Mouse (Mus musculus) ES-E14 (cell line): ENCODE results near the gene Inmt. TPM values are rescaled to one million over a fixed set of nuclear protein-coding genes. Genes with fewer than 3 reads are reported as not detected.
"Not testable (repeated sequence)": the region's sequence is repeated elsewhere in the genome, so short reads cannot be mapped to it uniquely, and the experiment has no call there.

Experiments
- DNase-seq: peaks from one replicate; pipeline ENCODE4 v3.0.0-alpha.2; 2013; ENCODE audit warnings: low read depth, low spot score
- H3K27ac ChIP-seq: 2 replicates; pipeline ENCODE4 v1.5.1; 2012; ENCODE audit warnings: low read depth, mild to moderate bottlenecking, low read length, moderate library complexity, mixed read lengths; ENCODE audit not compliant: poor library complexity, insufficient read depth, severe bottlenecking
- H3K36me3 ChIP-seq: 2 replicates; pipeline ENCODE4 v1.6.1; 2012; ENCODE audit warnings: mild to moderate bottlenecking, low read length, moderate library complexity, mixed read lengths; ENCODE audit not compliant: control insufficient read depth, poor library complexity, insufficient read depth, severe bottlenecking
- H3K4me1 ChIP-seq, 2 experiments: fragments of 150-350 bp in 1 of 2; sonication (generic) in 1 of 2; 2 replicates each; pipeline ENCODE4 v1.6.1; 2012; ENCODE audit warnings: low read length in 2 of 2, mild to moderate bottlenecking in 1 of 2, mixed read lengths in 1 of 2; ENCODE audit not compliant: control insufficient read depth in 2 of 2, insufficient read depth in 2 of 2, poor library complexity in 1 of 2
- H3K4me3 ChIP-seq, 2 experiments: fragments of 150-350 bp in 1 of 2; sonication (generic) in 1 of 2; 2 replicates each; pipeline ENCODE4 v1.5.1; 2012; ENCODE audit warnings: low read length in 2 of 2, low read depth in 1 of 2, mild to moderate bottlenecking in 1 of 2, mixed read lengths in 1 of 2; ENCODE audit not compliant: insufficient read depth in 1 of 2, poor library complexity in 1 of 2, severe bottlenecking in 1 of 2
- H3K9ac ChIP-seq: 2 replicates; pipeline ENCODE4 v1.6.1; 2012; ENCODE audit warnings: low read depth, mild to moderate bottlenecking, low read length, mixed read lengths; ENCODE audit not compliant: poor library complexity, insufficient read depth, severe bottlenecking
- H3K9me3 ChIP-seq: fragments of 150-350 bp; sonication (generic); 2 replicates; pipeline ENCODE4 v1.6.1; 2012; ENCODE audit warnings: low read depth, mild to moderate bottlenecking, low read length; ENCODE audit not compliant: control insufficient read depth, insufficient read depth
- CHD2 ChIP-seq: IDR thresholded peaks from 2 replicates; pipeline ENCODE4 v1.6.1; 2014; ENCODE audit warnings: mild to moderate bottlenecking, low read depth, low read length, inconsistent platforms
- HCFC1 ChIP-seq: IDR thresholded peaks from 2 replicates; pipeline ENCODE4 v1.6.1; 2012; ENCODE audit warnings: low read length, inconsistent platforms, borderline replicate concordance; ENCODE audit not compliant: insufficient read depth
- MAFK ChIP-seq: IDR thresholded peaks from 2 replicates; pipeline ENCODE4 v1.6.1; 2014; ENCODE audit warnings: mild to moderate bottlenecking, low read depth, low read length, inconsistent platforms; ENCODE audit not compliant: insufficient read depth
- ZC3H11A ChIP-seq: IDR thresholded peaks from 2 replicates; pipeline ENCODE4 v1.6.1; 2012; ENCODE audit warnings: low read depth, mild to moderate bottlenecking, inconsistent platforms, low read length, borderline replicate concordance
- ZNF384 ChIP-seq: IDR thresholded peaks from 2 replicates; pipeline ENCODE4 v1.6.1; 2012; ENCODE audit warnings: low read depth, low read length, inconsistent platforms
- in situ Hi-C, 2 experiments: fragments of 600-800 bp; cut with MboI; formaldehyde crosslinking; loops; one replicate each; pipeline ENCODE4 v1.15.1; 2025; ENCODE audit warnings: low sequenced_read_pairs in 2 of 2, inconsistent platforms in 1 of 2; ENCODE audit not compliant: unreplicated experiment in 2 of 2
- total RNA-seq: library from RNA; depleted of rRNA; stranded (reverse); fragments of 300-350 nt; gene quantifications from 2 replicates; pipeline ENCODE4 v1.2.3, GENCODE M21; 2012

Inmt gene
- total RNA-seq, 1 experiment: not detected

DNA sequence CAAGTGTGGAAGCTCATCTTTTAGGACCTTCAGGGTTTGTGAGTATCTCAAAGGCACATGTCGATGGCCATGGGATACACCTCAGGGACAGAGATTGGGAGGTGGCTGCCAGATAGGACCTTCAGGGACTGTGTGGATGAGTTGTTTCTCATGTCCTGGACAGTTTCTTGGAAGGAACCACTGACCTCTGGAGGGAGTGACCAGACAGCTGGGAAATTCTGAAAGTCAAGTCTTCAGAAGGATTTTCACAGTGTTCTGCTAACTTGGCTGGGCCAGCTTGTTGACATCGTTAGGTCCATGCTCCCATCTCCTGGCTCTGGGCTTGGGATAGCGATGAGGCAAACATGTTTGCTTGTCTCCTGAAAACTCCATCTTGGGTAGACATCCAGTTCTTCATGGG, 24.2 kb upstream of the Inmt start:
- no peaks in the 10 kb centered on the region for H3K36me3 ChIP-seq
- no peak overlapping the region for H3K27ac ChIP-seq
- 0 out of 4 replicates have a peak, but pooled peaks cover 0 to 2% of the 10 kb centered on the region in 2 experiments for H3K4me1 ChIP-seq
- H3K9me3 ChIP-seq: no peaks in the 10 kb centered on the region; the same call in 1 of the 2 replicates
- no peak overlapping the region for H3K4me3 ChIP-seq
- H3K9ac ChIP-seq: no peak overlapping the region
- TF ChIP-seq MAFK (no peak), HCFC1 (no peak), ZNF384 (no peak)
- in situ Hi-C loops: no loop called here
- DNase-seq: no peak

DNA sequence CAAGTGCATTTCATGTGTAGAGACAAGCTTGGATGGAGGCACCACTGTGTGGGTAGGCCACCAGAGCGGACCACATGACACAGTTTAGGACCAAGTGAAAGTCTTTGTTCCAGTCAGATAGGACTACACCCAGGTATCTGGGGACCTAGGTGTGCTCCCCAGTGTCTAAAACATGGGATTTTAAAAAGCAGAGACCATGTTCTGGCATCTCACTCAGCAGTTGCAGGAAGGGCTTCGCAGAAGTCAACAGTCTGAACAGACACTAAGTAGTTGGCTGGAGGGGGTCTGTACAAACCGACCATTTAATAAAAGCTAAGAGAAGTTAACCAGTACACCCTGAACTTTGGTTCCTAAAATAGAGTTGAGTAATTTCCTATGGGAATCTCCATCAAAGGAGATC, 18.3 kb upstream of the Inmt start:
- H3K27ac ChIP-seq: no peak overlapping the region
- DNase-seq: no peak
- TF ChIP-seq HCFC1 (no peak), ZNF384 (no peak), CHD2 (no peak), MAFK (no peak), ZC3H11A (no peak)
- no peaks in the 10 kb centered on the region for H3K36me3 ChIP-seq
- no peak overlapping the region for H3K9ac ChIP-seq
- in situ Hi-C loops: no loop called here
- no peaks in the 10 kb centered on the region for H3K4me1 ChIP-seq
- H3K9me3 ChIP-seq: no peaks in the 10 kb centered on the region; the same call in 1 of the 2 replicates
- H3K4me3 ChIP-seq: no peak overlapping the region

DNA sequence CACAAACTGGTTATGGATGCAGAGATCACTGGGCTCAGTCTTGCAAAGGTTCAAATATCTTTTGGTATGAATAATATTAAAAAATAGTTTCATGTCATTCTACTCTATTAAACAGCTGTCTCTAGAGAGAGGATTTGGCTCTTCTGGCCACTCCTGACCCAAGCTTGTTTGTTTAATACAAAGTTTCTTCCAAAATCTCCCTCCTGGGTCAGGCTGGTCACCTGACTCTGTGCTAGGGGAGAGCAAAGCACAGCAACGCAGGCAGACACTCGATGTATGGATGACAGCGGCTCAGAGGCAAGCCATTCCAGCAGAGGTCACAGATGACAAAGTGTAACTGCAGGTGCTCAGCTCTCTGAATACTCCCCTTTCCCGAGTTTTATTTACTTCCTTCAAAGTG, 16.7 kb upstream of the Inmt start:
- in situ Hi-C loops: no loop called here
- no peaks in the 10 kb centered on the region; the same call in 1 of the 2 replicates for H3K9me3 ChIP-seq
- no peak overlapping the region for H3K9ac ChIP-seq
- no peak overlapping the region for H3K27ac ChIP-seq
- no peak overlapping the region for H3K4me3 ChIP-seq
- TF ChIP-seq HCFC1: no peak
- no peak for TF ChIP-seq ZNF384
- TF ChIP-seq MAFK: no peak
- TF ChIP-seq ZC3H11A: no peak
- no peak for TF ChIP-seq CHD2
- H3K36me3 ChIP-seq: no peaks in the 10 kb centered on the region
- no peak for DNase-seq
- H3K4me1 ChIP-seq: no peaks in the 10 kb centered on the region

DNA sequence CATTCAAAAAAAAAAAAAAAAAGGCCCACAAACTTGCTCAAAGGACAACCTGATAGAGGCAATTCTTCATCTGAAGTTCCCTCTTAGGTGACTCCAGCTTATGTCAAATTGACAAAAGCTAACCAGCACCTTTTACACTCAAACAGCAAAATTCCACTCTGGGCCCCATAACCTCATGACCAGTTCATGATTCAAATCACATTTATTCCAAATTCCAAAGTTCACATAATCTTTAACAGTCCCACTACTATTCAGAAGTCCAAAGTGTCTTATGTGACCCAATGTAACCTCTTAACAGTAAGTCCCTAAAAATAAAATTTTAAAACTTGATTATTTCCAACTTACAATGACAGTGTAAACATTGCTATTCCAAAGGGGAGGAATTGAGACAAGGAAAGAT, 14.6 kb upstream of the Inmt start:
- Histone ChIP-seq H3K4me1 (no peaks in the 10 kb centered on the region), H3K9me3 (no peaks in the 10 kb centered on the region), H3K9ac (no peak overlapping the region), H3K36me3 (no peaks in the 10 kb centered on the region), H3K27ac (no peak overlapping the region), H3K4me3 (no peak overlapping the region)
- no peak for TF ChIP-seq MAFK
- TF ChIP-seq CHD2: no peak
- no peak for TF ChIP-seq HCFC1
- no peak for TF ChIP-seq ZC3H11A
- no peak for TF ChIP-seq ZNF384
- DNase-seq: no peak
- in situ Hi-C loops: no loop called here

DNA sequence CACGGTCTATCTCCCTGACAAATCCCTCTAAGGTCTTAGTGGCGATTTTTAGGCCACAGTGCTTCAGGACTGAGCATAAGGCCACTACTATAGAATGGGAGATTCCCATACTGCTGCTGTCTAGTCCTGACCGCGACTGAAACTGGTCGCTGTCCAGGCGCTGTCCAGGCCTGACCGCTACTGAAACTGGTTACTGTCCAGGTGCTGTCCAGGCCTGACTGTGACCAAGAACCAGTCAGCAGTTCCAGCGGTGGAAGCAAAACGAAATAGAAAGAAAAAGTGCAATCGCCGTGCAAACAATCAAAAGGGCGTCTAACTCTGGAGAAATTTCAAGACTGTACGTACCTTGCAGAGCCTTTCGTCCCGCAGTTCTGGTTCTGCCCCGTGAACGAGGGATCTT, 13.0 kb upstream of the Inmt start:
- DNase-seq, in situ Hi-C loops, H3K27ac ChIP-seq: not testable (repeated sequence)

More for the DNA sequence above, 13.0 kb upstream of the Inmt start:
- H3K9ac ChIP-seq, H3K9me3 ChIP-seq, H3K36me3 ChIP-seq, H3K4me3 ChIP-seq, H3K4me1 ChIP-seq: not testable (repeated sequence)
